Mouse (Mus musculus) CH12.LX (cell line): Measurements from ENCODE around the gene Gm10681. TPM values are rescaled to one million over a fixed set of nuclear protein-coding genes. Genes with fewer than 3 reads are reported as not detected.
"Not testable (repeated sequence)": the region's sequence is repeated elsewhere in the genome, so short reads cannot be mapped to it uniquely, and the experiment has no call there.

Source experiments
- DNase-seq: peaks from one replicate; pipeline ENCODE4 v3.0.0-alpha.2; 2013; ENCODE audit errors: extremely low read depth
- H3K27ac ChIP-seq: 2 replicates; pipeline ENCODE4 v1.5.1; 2012; ENCODE audit warnings: low read depth, mild to moderate bottlenecking, control low read depth, moderate library complexity; ENCODE audit not compliant: insufficient read depth
- H3K27me3 ChIP-seq: replicated peaks from 2 replicates; pipeline ENCODE3; 2012; ENCODE audit warnings: inconsistent platforms
- H3K36me3 ChIP-seq, 2 experiments: replicated peaks in 1 of 2; 2 replicates each; pipeline versions ENCODE3 to v1.6.1; 2012; ENCODE audit warnings: inconsistent platforms in 1 of 2, low read length in 1 of 2, mild to moderate bottlenecking in 1 of 2, mixed read lengths in 1 of 2, moderate library complexity in 1 of 2; ENCODE audit not compliant: control insufficient read depth in 1 of 2, insufficient read depth in 1 of 2
- H3K4me1 ChIP-seq, 2 experiments: 2 replicates each; pipeline ENCODE4 v1.6.1; 2012; ENCODE audit warnings: inconsistent platforms in 1 of 2, moderate library complexity in 1 of 2; ENCODE audit not compliant: insufficient read depth in 2 of 2, control insufficient read depth in 1 of 2
- H3K4me2 ChIP-seq: 2 replicates; pipeline ENCODE4 v1.6.1; 2012; ENCODE audit warnings: low read depth, mild to moderate bottlenecking, control low read depth; ENCODE audit not compliant: poor library complexity, insufficient read depth, severe bottlenecking
- H3K4me3 ChIP-seq, 3 experiments: fragments of 150-350 bp in 1 of 3; sonication (generic) in 1 of 3; replicated peaks in 1 of 3; 2 replicates each; pipeline versions ENCODE3 to v1.5.1; 2011 to 2012; ENCODE audit warnings: low read depth in 2 of 3, low read length in 2 of 3, mild to moderate bottlenecking in 2 of 3, moderate library complexity in 2 of 3, control low read depth in 1 of 3, improper control_type of control experiment in 1 of 3, inconsistent platforms in 1 of 3, mixed read lengths in 1 of 3; ENCODE audit not compliant: poor library complexity in 1 of 3
- H3K79me2 ChIP-seq: replicated peaks from 2 replicates; pipeline ENCODE4 v1.6.1; 2012; ENCODE audit warnings: mild to moderate bottlenecking, moderate library complexity; ENCODE audit not compliant: control insufficient read depth, poor library complexity, insufficient read depth, severe bottlenecking; ENCODE audit errors: extremely low read depth
- H3K9ac ChIP-seq: 2 replicates; pipeline ENCODE4 v1.6.1; 2012; ENCODE audit warnings: low read depth, mild to moderate bottlenecking, control low read depth, moderate library complexity; ENCODE audit not compliant: insufficient read depth
- H3K9me3 ChIP-seq: replicated peaks from 2 replicates; pipeline ENCODE3; 2012; ENCODE audit warnings: low read length, inconsistent platforms, mixed read lengths
- BHLHE40 ChIP-seq: IDR thresholded peaks from 2 replicates; pipeline ENCODE4 v1.6.1; 2011; ENCODE audit warnings: mild to moderate bottlenecking, low read depth, low read length, improper control_type of control experiment
- CHD2 ChIP-seq: IDR thresholded peaks from 2 replicates; pipeline ENCODE4 v1.6.1; 2011; ENCODE audit warnings: low read length, improper control_type of control experiment
- E2F4 ChIP-seq: IDR thresholded peaks from 2 replicates; pipeline ENCODE4 v1.6.1; 2011; ENCODE audit warnings: low read depth, low read length, improper control_type of control experiment; ENCODE audit not compliant: insufficient replicate concordance
- ETS1 ChIP-seq: conservative IDR thresholded peaks from 2 replicates; pipeline ENCODE4 v1.6.1; 2012; ENCODE audit warnings: low read depth, mild to moderate bottlenecking, inconsistent platforms, low read length, improper control_type of control experiment, moderate library complexity
- IRF4 ChIP-seq: IDR thresholded peaks from 2 replicates; pipeline ENCODE4 v1.6.1; 2014; ENCODE audit warnings: low read depth, mild to moderate bottlenecking, inconsistent platforms, low read length, improper control_type of control experiment
- MAFK ChIP-seq: IDR thresholded peaks from 2 replicates; pipeline ENCODE4 v1.6.1; 2011; ENCODE audit warnings: low read length, improper control_type of control experiment; ENCODE audit not compliant: insufficient replicate concordance
- MAZ ChIP-seq: IDR thresholded peaks from 2 replicates; pipeline ENCODE4 v1.6.1; 2012; ENCODE audit warnings: low read depth, mild to moderate bottlenecking, inconsistent platforms, low read length, improper control_type of control experiment, moderate library complexity
- PAX5 ChIP-seq: IDR thresholded peaks from 2 replicates; pipeline ENCODE4 v1.6.1; 2012; ENCODE audit warnings: low read length, inconsistent platforms, mixed read lengths
- TBP ChIP-seq: conservative IDR thresholded peaks from 2 replicates; pipeline ENCODE4 v1.6.1; 2011; ENCODE audit warnings: low read depth, low read length, improper control_type of control experiment
- dilution Hi-C: fragments of 300-500 bp; cut with MboI; formaldehyde crosslinking; loops from 2 replicates; pipeline ENCODE4 v1.14.3; 2020; ENCODE audit warnings: low sequenced_read_pairs; ENCODE audit not compliant: extremely low pct_unique_long_range_greater_than_20kb, extremely low pct_ligation_motif_present
- in situ Hi-C: fragments of 300-500 bp; cut with MboI; formaldehyde crosslinking; loops from 3 replicates; pipeline ENCODE4 v1.14.3; 2019; ENCODE audit warnings: low sequenced_read_pairs, low pct_ligation_motif_present, low pct_unique_long_range_greater_than_20kb, mixed read lengths
- polyA plus RNA-seq: library from polyadenylated mRNA; unstranded; fragments of >175 nt; gene quantifications from 2 replicates; pipeline ENCODE4 v1.2.1, GENCODE M21; 2012; ENCODE audit warnings: low read depth; ENCODE audit not compliant: insufficient read length
- total RNA-seq, 2 experiments: library from RNA; depleted of rRNA; stranded (reverse); fragments of 300-350 nt in 1 of 2; fragments of >200 nt in 1 of 2; gene quantifications; 2 replicates each; pipeline ENCODE4 v1.2.3; 2012 to 2014

Gene Gm10681
- total and polyA plus RNA-seq, 3 experiments: not detected

DNA sequence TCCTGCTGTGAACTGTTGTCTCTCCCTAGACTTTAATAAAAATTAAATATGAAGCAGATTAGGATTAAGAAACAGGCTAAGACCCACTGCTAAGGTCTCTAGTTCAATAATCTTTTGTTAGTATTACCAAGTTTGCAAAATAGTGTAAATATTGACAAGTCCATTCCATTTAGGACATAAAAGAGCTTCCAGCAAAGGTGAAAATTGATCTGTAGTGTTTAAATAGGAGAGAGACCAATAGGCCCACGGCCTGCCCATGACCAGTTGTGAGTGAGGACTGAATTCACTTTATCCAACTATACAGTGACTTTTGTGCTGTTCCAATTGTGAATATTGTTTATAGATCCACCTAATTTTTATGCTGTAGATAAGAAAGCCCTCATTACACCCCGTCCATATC, 886 bp downstream of the Gm10681 start:
- Histone ChIP-seq H3K27ac (no peak overlapping the region), H3K36me3 (no peaks in the 10 kb centered on the region), H3K27me3 (peaks cover 11% of the 10 kb centered on the region), H3K79me2 (no peaks in the 10 kb centered on the region), H3K9ac (no peak overlapping the region), H3K4me2 (no peak overlapping the region)
- DNase-seq: no peak
- dilution Hi-C loops: no loop called here
- TF ChIP-seq CHD2 (no peak), MAZ (no peak), E2F4 (no peak), TBP (no peak), MAFK (no peak), PAX5 (no peak), IRF4 (no peak), ETS1 (no peak), BHLHE40 (no peak)
- TF ChIP-seq, all 38 proteins: peak for 0
- H3K4me1 ChIP-seq: no peaks in the 10 kb centered on the region
- H3K9me3 ChIP-seq: no peaks in the 10 kb centered on the region
- in situ Hi-C loops: no loop called here
- no peak overlapping the region for H3K4me3 ChIP-seq

DNA sequence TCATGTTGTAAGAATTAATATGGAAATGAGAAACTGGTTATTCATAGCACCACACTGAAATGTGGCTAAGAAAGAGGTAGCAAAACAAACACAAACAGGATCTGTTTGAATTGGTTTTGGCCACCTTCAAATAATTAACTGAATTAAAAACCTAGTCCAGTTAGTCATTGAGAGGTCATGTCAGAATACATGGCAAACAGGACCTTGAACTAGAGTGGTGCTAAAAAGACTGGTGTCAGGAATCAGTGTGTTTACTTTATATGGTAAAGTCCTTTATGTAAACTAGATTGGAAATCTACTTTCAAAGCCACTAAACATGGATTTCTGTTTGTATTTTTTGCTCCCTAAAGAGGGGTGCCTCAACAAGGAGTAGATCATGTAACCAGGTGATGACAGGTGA, 6.0 kb downstream of the Gm10681 start:
- H3K4me3 ChIP-seq, H3K4me2 ChIP-seq, in situ Hi-C loops, H3K4me1 ChIP-seq, H3K9ac ChIP-seq, H3K27me3 ChIP-seq, dilution Hi-C loops, H3K9me3 ChIP-seq, H3K36me3 ChIP-seq, DNase-seq, H3K79me2 ChIP-seq, H3K27ac ChIP-seq: not testable (repeated sequence)

DNA sequence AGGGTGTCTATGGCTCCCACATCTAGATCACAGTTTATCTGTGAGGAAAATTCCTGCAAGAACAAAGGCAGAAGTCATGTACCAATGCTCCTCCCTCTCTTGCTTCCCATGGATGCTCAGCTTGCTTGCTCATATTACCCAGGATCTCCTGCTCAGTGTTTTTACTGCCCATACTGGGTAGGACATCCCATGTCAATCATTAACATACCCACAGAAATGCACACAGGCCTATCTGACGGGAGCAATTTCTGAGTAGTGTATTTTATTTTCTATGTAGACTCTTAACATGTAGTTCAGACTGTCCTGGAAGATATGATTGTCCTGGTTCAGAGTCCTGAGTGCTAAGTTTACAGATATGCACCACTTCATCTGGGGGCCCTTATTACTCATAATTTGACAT, 6.4 kb downstream of the Gm10681 start:
- H3K36me3 ChIP-seq, H3K4me3 ChIP-seq, H3K27me3 ChIP-seq, in situ Hi-C loops, DNase-seq, H3K27ac ChIP-seq, H3K9ac ChIP-seq, H3K4me1 ChIP-seq, dilution Hi-C loops, H3K4me2 ChIP-seq, H3K9me3 ChIP-seq, H3K79me2 ChIP-seq: not testable (repeated sequence)

DNA sequence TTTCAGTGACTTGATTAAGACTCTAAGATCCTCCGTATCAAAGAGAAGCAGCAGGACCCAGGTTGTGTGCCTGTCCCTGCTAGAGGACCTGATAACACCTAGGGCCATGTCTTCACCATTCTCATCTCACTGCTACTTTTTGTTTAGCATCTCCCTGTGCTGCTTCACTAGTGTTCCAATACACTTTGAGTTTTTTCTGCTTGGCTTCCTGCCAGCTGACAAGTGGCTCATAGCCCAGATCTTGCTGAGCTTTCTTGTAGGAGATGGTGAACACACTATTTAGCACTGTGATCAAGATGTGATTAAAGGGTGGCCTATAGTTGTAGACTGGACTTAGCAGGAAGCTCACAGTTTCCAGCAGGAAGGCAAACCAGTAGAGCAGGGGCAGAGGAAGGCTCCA, 7.6 kb downstream of the Gm10681 start:
- H3K36me3 ChIP-seq, in situ Hi-C loops, dilution Hi-C loops, H3K4me3 ChIP-seq, H3K79me2 ChIP-seq, H3K27me3 ChIP-seq, H3K9me3 ChIP-seq, H3K27ac ChIP-seq, H3K4me1 ChIP-seq, H3K4me2 ChIP-seq, DNase-seq, H3K9ac ChIP-seq: not testable (repeated sequence)

DNA sequence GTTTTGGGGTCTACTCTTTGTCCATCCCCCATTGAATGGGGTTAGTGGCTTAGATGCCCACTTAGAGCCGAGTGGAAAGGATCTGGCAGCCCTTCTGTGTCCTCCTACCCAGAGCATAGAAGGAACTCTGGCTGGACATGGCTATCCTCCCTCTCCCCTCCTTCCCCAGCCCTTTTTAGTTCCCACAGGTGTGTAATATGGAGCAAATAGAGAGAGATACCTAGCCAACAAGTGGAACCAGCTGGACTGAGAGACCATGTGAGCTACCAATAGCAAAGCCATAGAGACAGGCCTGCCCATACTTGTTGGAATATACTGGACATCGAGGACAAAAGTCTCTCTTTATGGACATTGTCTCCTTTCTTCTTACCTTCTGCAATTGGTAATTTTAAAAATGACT, 20.9 kb downstream of the Gm10681 start:
- H3K4me1 ChIP-seq, H3K4me2 ChIP-seq, H3K79me2 ChIP-seq, H3K27ac ChIP-seq, in situ Hi-C loops, H3K4me3 ChIP-seq, dilution Hi-C loops, H3K36me3 ChIP-seq, H3K27me3 ChIP-seq, DNase-seq, H3K9me3 ChIP-seq, H3K9ac ChIP-seq: not testable (repeated sequence)
